Mouse (Mus musculus) T-helper 2 cell (primary cell): ENCODE data around the gene Itih5.

Source experiments
- in situ Hi-C: fragments of 300-600 bp; cut with MboI, MseI; formaldehyde crosslinking; loops from one replicate; pipeline ENCODE4 v1.15.1; 2025; ENCODE audit warnings: high pct_unique_total_duplicates

Itih5 gene

DNA sequence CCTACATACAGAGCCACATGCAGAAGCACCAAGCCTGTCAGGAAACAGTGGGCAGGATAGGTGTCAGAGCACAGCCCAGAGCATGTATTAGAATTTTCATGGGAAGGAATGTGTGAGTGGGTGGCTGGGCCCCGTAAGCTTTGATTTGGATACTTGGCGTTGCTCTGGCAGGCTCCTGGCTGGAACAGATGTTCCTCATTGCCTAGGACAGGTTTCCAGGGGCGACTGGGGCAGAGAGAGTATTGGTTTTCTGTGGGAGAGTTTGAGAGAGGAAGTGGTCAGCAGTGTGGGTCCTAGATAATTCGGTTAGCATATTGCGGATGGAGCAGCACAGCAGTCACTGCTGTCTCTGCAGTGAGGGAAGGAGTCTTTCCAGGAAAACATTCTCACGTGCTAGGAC lies 13.3 kb downstream of the Itih5 start:
- in situ Hi-C loops: no loop called here

DNA sequence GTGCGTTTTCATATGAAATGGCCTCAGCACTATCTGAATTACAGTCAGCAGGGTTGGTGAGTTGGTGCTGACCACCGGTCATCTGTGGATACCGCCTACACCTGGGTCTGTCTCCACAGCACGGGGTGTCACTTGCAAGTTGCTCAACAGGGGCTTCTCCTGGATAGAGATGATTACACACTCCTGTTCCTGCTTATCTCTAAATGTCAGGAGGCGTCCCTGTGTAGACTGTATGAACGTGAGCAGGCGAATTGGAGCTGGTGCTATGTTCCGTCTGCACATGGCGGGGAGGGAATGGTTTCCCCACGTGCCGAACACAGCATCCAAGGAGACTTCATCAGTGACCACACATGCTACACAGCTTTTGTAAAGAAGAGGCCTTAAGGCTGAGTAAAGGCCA lies 13.9 kb downstream of the Itih5 start:
- in situ Hi-C loops: no loop called here

DNA sequence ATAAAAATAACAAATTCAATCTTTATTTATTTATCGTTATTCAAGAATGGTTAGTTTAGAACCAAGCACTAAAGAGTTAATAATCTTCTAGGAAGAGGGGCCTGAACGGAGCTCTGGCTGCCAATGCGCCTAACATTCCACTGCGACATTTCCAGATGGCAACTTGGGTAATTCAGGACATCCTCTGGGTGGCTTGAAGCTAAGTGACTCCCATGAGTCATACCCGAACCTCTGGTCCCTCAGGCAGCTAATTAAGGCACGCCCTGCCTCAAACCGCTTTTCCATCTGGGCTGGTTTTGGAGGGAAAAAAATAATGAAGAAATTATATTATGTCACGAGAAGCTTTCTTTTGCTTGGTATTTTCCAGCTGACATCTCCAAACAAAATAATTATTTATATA lies 14.6 kb downstream of the Itih5 start:
- in situ Hi-C loops: no loop called here

DNA sequence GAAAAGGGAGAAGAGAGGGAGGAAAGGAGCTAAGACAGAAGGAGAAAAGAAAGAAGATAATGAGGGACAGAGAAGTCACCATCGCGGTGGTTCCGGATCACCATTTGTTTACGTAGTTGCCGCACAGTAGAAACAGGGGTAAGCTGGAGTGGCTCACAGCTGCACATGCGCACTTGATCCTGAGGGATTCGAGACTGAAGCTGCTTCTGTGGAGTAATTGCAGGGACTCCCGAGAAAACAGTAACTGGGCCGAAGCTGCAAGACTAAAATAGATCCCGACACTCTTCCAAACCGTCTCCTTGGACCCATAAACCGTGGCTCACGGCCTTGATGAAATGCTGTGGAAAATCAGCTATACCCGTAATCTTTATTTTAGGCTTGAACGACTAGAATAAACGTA lies 16.6 kb downstream of the Itih5 start:
- in situ Hi-C loops: no loop called here

DNA sequence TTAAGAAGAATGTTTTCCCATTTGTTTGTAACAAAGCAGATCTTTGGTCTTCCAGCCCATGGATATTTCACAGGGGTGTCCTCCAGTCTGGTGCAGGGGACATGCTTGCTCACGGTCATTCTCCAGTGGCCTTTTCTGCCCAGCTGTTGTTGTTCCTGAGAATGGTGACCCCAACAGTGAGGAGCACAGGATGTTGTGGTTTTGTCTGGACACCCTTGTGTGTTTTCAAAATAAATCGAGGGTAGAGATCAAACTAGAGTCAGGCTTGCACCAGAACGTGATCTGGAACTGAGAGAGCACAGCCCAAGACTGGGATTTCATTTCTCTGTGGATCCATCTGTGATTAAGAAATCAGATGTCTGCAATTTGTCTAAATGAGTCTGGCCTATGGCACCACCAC lies 40.2 kb downstream of the Itih5 start:
- in situ Hi-C loops: no loop called here

DNA sequence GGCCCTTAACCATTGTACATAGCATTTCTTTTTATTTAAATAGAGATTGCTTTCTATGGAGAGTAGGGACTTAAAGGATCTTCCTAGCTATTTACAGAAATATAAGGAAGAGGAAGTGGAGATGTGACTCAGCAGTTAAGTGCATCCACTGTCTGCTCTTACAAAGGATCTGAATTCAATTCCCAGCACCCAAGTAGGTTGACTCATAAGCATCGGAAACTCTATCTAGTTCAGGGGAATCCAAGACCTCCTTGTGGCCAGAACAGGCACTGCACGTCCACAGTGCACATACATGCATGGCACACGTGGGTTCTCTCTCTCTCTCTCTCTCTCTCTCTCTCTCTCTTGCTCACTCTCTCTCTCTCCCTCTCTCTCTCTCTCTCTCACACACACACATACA lies 41.8 kb downstream of the Itih5 start:
- in situ Hi-C loops: no loop called here

DNA sequence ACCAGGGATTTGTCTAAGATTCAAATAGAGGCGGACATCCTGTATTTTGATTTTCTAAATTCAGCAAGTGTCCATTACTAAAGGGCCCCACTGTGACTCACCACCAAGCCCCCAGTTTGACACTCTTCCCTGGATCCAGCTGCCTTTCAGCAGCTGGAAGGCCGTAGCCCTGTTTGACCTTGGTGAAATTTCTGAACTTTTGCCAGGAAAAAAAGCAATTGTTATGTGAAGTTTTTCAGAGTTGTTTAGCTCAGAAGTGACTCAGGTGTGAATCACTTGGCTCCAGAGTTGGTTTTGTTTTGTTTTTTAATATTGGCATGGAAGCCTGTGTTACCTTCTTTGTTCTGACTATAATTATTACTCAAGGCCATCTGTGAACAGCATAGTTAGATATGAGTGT lies 46.0 kb downstream of the Itih5 start:
- in situ Hi-C loops: no loop called here

DNA sequence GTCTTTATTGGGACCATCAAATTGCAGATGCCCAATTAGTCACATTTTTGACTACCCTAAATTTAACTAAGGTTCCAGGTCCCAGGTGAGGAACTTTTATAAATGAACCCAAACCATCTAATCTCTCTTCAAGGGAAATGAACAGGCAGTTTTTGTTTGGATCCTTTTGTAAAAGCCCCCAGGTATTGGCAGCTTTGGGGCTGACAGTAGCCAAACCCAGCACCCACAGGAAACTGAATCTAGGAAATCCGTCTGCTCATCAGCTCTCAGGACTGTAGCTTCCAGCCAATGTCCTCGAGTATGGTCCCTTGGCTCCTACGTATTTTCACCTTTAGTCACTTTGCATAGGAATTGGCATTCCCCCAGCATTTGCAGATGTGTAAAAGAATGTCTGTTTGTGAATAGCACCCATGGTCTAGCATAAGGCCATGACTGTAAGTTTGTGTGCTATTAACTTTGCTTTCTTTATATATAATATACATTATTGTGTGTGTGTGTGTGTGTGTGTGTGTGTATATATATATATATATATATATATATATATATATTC lies 47.4 kb downstream of the Itih5 start:
- in situ Hi-C loops: no loop called here

DNA sequence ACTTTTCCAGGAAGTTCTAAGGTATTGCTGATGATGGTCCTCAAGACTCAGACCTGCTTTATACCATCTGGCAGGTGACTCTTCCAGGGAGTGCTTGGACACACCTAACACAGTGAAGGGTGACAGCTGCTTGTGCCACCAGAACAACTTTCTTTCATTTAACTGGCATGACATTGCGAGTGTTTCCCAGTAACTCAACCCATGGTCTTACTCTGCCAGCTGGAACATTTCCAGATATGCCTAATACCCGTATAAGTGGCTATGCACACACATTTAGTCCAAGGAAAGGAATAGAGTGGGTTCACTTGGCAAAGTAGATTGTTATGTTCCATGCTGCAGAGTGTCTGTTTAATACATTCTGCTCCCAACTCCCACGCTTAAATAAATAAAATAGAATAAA lies 50.9 kb downstream of the Itih5 start:
- in situ Hi-C loops: no loop called here

DNA sequence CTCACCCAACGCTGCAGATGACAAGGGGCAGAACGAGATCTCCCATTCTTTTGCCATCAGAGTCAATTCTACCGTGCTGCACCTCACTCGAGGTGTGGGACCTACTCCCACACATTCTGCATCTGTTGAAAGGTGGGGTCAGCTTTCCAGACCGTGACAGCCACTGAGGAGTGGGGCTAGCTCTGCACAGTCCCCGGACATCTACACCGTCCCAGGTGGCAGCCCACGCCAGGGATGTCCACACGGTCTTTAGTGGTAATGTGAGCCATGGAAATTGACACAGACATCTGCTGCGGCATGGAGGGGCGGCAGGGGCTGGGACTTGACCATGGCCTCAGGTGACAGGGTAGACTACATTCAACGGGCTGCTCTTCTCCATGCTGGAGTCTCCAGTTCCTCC lies 60.1 kb downstream of the Itih5 start:
- in situ Hi-C loops: no loop called here

DNA sequence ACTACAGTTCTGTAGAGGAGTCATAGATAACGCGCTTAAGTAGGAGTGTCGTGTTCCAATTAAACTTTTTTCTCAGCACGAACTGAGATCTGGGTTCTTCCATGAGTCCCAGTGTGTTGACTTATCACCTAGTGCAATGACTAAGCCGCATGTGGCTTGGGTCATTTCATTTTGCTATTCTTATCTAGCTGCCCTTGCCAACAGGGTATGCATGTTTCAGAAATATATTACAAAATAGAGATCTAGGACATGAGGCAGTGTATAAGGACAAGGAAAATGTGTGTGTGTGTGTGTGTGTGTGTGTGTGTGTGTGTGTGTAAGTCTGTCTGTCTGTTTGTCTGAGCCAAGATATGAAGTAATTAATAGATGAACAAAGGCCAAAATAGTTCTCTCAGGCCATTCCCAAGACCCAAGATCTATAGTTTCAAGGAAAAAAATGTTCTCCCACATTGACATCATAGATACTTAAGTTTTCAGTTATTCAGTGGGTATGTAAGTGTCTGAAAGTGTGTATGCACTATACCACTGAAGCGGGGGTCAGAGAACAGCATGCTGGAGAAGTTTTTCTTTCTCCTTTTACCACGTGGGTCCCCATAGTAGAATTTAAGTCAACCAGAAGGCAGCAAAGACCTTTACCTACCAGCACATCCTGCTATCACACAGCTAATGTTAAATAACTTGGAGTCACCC lies 62.6 kb downstream of the Itih5 start:
- in situ Hi-C loops: no loop called here

DNA sequence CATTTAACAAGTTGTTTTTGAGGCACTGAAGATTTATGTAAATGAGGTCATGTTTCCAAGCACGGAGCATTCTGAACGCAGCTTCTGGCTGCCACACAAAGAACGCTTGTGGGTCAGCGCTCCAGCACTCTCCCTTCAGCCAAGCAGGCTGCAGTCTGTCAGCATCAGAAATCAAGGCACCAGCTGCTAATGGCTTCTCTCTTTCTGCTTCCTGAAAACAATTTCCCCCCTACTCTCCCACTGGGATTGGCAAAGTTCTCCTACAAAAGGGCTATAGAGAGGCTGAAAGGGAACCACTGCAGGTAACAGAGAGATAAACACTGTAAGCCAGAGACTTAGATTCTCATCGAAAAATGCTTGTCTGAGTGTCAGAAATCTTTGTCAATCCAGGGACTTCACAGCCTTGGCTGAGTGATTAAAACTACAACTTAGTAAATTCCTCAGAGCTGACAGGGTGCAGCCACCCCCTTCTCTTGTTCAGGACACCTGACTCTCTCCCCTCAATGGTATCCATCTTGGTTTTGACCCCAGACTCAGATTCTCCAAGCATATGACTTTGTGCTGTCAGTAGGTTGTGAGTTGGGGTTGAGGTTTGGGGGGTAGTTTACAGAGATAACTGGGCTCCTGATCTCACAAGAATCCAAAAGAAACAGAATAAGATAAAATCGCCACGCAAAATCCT lies 63.3 kb downstream of the Itih5 start:
- in situ Hi-C loops: no loop called here

DNA sequence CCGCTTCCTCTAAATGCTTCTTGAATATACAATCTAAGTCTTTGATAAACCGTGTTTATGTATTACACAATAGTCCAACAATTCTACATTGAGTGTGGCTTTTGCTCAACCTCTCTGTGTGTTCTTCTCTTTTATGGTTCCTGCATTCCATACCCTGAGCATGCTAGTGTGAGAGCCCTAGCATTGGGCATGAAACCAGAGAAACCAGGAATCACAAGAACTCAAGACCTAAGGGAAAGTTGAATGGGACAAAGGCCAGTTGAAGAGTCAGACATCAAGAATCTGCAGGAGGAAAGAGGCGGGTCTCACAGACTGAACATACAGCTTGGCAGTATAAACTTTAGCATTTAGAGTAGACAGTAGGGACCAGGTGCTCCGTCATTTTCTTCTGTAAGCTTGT lies 68.5 kb downstream of the Itih5 start:
- in situ Hi-C loops: no loop called here

DNA sequence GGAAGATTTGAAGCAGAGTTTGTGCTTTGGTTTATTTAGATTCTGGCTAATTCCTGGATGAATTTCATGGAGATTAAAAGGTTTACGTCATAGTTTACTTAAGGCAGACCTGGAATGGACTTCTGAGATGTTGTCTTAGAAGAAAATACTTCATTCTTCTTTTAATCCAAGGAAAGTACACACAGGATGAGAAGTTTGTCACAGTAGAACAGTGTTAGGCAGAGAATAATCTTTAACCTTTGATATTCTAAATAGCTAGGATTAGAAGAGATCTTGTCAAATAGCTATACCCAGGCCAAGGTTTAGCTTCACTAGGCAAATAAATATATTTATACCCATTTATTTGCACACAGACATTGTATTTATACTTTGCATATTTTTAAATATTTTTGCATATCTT lies 73.5 kb downstream of the Itih5 start:
- in situ Hi-C loops: no loop called here

DNA sequence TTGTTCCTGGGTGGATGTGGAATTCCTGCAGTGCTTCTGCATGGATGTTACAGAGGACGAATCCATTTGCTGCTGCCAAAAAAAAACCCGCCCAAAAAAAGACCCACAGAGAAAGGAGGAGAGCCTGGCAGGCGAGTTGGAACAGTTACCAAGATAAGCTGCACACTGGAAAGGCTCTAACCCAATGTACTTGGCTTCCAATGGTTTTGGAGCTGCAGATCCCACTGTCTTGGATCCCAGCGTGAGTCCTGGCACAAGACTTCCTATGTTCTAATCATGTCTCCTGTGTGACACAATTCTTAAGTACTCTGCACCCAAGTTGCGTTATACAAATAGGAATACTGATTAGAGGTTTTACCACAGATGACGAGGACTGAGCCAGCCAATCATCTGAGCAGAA lies 78.6 kb downstream of the Itih5 start:
- in situ Hi-C loops: no loop called here

DNA sequence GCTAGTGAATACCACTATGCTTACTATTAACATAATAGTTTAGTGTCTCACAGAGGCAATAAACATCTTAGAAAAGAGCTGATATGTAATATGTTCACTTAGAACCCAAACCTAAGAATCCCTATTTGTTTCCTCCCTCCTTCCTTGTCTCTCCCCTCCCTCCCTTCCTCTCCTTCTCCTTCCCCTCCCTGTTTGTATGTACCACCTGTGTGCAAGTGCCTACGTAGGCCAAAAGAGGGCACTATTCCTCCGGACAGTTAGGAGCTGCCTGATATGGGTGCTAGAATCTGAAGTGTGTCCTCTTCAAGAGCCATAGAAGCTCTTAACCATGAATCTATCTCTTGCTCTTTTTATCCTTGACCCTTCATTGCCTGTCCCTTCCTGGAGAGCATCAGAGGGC lies 83.2 kb downstream of the Itih5 start:
- in situ Hi-C loops: no loop called here

DNA sequence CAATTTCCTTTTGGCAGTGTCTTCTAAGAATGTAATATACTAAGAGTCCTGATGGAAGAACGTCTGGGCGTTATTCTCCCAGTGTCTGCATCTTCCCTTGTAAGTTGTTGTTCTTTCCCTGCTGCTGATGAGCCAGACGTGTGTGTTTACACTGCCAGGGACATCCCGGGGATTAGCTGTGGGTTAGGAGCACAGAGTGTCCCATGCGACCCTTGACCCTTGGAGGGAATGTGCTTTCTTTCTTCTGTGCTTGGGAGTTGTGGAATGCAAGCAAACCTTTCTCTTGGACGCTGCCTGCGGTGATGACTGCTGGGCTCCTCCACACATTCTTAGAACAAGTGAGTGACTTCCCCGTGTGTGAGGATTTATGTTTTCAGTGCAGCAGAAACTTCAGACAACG lies 89.6 kb downstream of the Itih5 start:
- in situ Hi-C loops: no loop called here

DNA sequence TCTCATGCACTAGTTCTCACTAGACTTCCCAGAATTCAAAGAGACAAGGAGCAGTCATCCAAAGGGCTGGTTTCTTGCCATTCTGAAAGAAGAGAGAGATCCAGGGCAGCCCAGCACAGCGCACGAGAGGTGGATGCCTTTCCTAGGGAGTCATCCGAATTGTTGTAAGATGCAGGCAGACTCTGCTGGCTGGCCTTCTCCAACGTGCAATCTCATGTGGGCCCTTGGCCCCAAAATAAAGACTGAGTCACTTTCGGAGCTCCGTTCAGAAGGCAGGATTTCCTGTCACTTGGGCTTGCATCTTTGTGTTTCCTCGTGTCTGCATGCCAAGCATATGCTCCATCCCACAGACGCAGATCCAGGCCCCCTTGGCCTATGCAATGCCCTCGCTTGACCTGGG lies 97.1 kb downstream of the Itih5 start:
- in situ Hi-C loops: no loop called here

DNA sequence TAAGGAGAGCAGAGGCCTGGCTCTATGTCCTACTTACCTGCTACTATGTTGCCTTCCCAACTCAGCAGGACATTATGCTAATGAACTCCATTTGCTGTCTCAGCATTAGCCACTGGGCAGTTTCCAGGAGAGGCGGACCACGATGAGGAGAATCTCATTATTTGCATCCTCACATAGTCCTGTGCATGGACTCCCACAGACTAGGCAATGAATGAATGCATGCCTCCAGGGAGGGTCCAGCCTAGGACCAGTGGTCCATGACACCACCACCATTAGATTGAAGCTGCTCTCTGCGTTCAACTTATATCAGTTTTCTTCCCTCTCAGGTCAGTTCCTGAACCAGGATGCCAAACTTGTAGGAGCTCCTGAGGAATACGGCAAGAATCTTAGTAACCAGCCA lies 97.6 kb downstream of the Itih5 start:
- in situ Hi-C loops: no loop called here

DNA sequence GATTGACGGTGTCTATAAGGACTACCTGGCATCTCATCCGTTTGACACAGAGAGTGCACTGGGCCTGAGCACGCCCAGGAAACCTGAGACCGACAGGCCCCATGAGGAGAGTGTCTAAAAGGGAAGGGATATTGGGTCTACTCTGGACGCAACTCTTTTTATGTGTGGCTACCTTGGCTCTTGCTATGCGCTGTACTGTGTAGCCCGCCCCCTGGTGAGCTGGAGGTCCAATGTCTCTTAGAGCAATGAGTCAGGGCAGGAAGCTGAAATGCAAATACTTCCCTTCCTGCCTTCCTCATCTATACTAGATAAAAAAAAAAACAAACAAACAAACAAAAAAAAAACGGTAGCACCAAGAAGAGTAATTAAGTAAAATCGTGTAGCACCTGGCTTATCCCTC lies 98.1 kb downstream of the Itih5 start:
- in situ Hi-C loops: no loop called here

DNA sequence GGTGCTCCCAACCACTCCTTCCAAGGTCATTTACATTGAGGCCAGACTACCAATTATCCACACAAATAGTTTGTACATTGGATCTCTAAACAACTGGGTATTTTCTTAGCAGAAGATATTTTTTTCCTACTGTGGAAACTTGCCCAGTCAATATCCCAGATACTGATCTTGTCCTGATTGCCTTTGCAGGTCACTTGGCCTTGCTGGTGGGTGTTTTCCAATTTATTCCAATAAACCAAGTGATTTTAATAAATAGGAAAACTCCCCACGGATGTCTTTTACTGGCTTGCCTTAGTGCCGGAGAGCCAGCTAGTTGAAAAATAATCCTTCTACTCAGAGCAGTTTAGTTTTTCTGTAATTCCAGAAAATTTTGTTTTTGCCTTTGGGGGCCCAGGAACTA lies 98.6 kb downstream of the Itih5 start:
- in situ Hi-C loops: no loop called here

DNA sequence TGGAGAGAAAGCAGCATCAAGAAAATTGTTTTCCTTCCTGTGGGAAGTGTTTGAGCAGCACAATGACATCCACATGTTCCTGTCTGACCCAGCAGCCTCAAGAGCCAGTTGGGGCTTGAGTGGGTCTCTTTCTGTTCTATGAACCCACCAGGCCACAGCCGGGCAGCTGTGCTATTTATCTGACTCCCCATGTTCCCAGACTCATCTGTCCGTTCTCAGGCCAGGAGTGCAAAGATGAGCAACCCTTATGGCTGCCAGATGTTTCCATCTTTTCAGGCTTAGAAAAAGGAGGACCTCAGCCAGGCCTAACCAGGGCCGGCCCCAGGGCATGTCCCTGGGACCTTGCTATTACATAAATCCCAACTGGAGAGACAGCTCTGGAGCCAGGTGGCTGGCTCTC lies 100.0 kb downstream of the Itih5 start:
- in situ Hi-C loops: no loop called here

DNA sequence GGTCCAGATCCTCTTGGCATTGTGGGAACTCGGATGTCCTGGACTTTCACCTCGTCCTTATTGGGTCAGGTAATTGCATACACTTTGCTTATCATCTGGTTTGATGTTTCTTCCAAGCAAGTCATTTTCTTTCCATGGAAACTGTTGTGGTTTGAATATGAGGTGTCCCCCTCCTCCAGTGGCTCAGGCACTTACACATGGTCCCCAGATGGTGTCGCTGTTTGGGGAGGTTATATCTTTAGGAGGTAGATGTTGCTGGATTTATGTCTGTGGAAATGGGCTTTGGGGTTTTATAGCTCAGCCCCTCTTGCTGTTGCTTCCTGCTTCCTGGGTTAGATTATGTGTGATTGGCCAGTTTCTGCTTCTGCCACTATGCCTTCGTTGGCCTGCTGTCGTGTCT lies 103.6 kb downstream of the Itih5 start:
- in situ Hi-C loops: no loop called here

DNA sequence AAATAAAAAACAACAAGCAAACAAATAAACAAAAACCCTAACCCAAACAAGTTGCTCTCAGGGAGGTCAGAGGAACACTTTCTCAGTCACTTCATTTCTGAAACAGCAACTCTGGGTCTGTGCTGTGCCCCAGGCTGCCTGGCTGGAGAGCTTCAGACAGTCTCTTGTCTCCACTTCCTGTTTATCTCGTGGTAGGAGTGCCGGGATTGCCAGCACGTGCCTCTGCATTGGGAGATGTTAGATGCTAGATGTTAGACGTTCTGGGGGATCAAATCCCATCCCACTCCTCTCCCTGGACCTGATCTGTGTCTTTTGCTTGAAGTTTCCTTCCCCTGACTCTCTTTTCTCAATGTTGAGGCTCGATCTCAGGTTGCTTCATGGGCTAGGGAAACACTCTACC lies 104.9 kb downstream of the Itih5 start:
- in situ Hi-C loops: no loop called here
